Mouse (Mus musculus) ES-Bruce4 (cell line): ENCODE data around the gene Ctxn2.

Source experiments
- CTCF ChIP-seq: IDR thresholded peaks from one replicate; pipeline ENCODE4 v1.8.1; 2011; ENCODE audit warnings: low read depth, low read length
- POLR2A ChIP-seq: IDR thresholded peaks from one replicate; pipeline ENCODE4 v1.8.1; 2011; ENCODE audit warnings: low read length; ENCODE audit not compliant: insufficient read depth

DNA sequence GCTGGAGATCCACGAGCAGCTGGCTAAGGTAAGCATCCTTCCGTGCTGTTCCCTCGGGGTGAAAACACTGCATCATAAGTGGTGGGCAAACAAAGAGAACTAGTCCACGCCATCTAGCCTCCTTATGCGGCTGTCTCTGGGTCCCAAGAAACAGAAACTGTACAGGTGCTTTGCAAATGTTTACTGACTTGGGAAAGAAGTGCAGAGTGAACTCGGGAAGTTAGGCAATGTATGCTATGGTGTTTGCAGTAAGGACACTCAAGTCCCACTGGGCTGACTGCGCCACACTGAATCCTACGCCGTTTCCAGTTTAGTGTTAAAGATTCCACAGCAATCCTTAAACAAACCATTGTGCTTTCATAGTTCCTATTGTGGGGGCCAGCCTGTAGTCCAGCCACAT lies 17.8 kb downstream of the Ctxn2 start:
- TF ChIP-seq POLR2A (no peak), CTCF (no peak)
